Mouse (Mus musculus): ENCODE data around the gene Tmem63b.

- no peak for TF ChIP-seq HCFC1 (IDR thresholded peaks at IDR 0.05; ENCODE audit: borderline replicate concordance, insufficient read depth, low read length)
- TF ChIP-seq ZC3H11A (IDR thresholded peaks at IDR 0.05; ENCODE audit: borderline replicate concordance, low read depth, low read length), result no peak
- no peak for TF ChIP-seq MAFK (IDR thresholded peaks at IDR 0.05; ENCODE audit: insufficient read depth, low read depth, low read length)
- TF ChIP-seq CHD2 (IDR thresholded peaks at IDR 0.05; ENCODE audit: low read depth, low read length), result no peak
- TF ChIP-seq ZNF384 (IDR thresholded peaks at IDR 0.05; ENCODE audit: low read depth, low read length), result no peak
Measured at GRCm38 (mm10) chr17:45727983-45728723, 41.4 kb upstream of the Tmem63b start.

Data from ES-E14 (cell line).